Mouse (Mus musculus) ovary, postnatal 14 days (tissue): ENCODE results near the gene Rexo4.
A peak's percentile ranks its signal among the peaks of the same experiment; 100 is the strongest.

ENCODE experiments used
- DNase-seq: peaks from one replicate; pipeline ENCODE4 v3.0.0; 2022; ENCODE audit warnings: low spot score

Rexo4 gene

DNA sequence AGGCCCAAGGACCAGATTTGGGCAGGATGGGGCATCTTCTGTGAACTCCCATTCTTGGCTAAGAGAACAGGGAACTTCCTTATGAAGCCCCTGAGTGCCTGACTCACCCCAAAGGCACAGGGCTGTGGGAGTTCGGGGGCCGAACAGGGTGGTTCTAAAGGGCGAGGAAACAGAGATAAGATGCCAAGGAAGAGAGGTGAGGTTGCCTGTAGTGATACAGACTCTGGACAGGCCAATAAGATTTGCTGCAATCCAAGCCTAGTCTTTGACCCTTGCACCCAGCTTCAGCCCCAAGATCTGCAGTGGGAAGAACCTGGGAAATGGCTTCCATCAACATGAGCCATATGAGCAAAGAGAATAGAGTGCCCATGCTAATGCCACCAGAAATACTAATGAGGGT is 20.9 kb downstream of the Rexo4 start:
- DNase-seq = no peak

DNA sequence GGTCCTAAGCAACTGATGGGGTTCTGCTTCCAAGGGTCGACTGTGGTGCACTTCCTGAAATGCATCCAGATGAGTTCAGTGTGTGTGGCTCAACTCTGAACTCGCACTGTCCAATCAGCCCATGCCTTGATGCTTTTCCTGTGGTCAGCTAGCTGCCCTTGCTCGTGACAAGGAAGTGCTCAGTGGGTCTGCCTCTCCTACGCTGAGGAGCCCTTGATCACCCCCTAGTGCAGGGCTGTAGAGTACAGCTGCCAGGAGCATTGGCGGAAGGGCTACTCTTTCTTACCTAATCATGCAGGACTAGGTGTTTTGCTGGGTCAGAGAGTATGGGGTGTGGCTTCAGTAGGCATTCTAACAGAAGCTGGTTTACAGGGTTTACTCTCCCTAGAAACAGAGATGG is 22.6 kb downstream of the Rexo4 start:
- DNase-seq = no peak

DNA sequence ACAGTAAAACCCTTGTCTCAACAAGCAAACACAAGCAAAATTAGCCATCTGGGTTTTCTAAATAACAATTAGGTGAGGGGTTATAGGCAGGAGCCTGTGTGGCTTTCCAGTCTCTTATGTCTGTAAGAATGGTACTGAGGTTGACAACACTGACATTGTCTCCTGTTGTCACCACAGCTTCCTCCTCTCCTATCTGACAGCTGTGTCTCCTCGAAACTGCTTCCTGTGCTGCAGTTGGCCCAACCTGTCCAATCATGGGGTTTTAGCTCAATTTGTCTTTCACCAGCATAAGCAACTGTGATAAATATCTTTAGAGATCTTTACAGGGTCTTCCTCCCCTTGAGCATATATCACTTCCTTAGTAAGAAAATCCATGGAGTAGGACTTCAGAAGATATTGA is 27.8 kb downstream of the Rexo4 start:
- DNase-seq = no peak

DNA sequence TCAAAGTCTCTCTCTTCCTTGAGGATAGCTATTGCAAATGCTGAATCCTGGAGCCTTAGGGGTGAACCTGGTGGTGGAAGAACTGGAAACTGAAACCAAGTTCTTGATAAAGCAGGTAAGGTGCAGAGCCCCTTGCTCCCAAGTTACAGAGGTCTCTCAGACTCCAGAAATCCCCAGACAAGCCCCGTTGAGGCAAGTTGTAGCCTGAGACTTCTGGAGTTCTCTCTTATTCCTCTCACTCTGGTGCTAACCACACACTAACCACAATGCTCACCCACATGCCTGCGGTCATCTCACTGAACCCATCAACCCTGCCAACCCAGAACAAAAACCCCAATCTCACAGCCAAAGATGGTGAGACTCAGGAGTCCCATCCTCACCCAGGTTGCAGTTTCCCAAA is 28.9 kb downstream of the Rexo4 start:
- no peak for DNase-seq

DNA sequence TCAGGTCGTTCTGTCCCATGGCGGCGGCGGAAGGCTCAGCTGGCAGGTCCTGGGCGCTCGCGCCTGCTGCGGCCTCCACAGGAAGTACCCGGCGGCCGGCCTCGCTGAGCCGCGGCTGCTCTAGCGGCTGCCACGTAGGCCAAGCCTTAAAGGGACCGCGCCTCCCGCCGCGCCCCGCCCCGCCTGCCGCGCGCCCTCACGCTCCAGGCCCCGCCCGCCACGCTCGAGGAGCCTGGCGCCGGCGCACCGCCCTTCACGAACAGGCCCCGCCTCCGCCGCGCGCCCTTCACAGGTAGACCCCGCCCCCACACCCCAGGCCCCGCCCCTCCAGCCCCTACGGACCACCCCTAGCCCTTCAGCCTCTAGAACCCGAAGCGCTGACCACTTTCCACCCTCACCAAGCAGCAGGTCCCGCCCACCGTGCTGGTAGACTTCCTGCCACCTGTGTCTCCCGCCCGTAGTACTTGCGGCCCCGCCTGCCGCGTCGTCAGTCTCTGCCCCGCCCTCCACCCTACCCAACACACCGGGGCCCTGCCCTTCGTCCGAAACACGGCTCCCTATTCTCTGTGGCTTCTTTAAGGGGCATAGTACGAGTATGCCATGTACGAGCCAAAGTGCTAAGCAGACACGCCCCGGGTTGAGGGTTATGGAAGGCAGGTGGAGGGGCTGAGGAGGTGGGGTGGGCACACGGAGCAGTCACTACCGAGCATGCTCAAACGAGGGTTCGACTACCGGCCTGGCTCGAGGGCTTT is 30.7 kb downstream of the Rexo4 start, which contains the start of the genes Surf4 and Stkld1:
TSS of gene Surf4 (minus strand) at position 625 of the 752 bp plus-strand sequence.
TSS of gene Stkld1 (plus strand) at position 744 of the 752 bp plus-strand sequence.
- peak; percentile 86 for DNase-seq

DNA sequence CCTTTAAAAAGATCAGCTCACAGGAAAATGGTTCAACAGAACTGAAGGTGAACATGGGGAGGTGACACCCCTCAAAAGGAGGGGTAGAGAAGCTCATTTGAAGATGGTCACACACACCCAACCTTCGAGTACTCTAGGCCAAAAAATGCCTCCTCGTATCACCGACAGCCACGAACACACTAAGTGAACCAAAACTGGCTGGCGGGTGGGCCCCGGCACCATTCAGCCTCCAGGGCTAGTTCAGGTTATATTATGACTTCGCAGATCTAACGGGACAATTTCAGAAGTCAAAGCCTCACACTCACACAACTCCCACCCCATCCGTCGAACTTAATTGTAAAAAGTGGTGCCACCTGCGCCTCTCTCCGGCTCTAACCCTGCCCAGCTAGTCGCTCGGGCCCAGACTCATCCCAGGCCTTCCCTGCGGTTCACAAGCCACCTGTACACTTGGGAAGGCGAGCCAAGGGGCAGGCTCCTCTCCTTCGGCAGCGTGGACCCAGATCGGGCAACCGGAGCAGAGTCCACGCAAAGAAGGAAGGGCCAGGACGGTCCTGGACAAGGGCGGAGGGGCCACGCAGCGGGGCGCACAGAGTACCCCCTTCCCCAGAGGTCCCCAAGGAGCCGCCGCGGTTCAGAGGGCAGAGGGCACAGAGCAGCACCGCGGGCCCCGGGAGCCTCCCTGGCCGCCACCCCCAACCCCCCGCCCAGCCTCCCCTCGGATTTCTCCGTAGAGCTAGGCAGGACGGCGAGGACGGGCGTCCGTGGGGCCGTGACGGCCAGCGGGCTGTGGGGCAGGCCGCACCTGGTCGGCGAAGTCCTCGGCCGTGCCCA is 31.5 kb downstream of the Rexo4 start:
- no peak for DNase-seq

DNA sequence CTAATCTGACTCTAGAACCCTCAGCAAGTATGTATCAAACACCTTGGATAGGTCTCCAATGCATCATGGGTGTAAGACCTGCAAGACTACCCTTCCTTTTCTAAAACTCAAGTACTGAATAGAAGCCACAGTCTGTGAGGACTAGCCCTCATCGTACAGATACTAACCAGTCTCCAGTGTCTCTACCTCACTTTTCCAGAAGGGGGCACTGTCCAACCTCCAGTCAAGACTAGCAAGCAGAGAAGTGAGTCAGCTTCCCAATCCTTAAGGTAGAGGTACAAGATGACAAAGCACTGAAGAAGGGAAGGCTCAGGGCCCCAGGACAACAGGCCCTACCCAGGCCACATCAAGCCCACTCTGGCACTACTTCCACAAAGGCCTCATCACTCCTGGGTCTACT is 33.8 kb downstream of the Rexo4 start:
- no peak for DNase-seq

DNA sequence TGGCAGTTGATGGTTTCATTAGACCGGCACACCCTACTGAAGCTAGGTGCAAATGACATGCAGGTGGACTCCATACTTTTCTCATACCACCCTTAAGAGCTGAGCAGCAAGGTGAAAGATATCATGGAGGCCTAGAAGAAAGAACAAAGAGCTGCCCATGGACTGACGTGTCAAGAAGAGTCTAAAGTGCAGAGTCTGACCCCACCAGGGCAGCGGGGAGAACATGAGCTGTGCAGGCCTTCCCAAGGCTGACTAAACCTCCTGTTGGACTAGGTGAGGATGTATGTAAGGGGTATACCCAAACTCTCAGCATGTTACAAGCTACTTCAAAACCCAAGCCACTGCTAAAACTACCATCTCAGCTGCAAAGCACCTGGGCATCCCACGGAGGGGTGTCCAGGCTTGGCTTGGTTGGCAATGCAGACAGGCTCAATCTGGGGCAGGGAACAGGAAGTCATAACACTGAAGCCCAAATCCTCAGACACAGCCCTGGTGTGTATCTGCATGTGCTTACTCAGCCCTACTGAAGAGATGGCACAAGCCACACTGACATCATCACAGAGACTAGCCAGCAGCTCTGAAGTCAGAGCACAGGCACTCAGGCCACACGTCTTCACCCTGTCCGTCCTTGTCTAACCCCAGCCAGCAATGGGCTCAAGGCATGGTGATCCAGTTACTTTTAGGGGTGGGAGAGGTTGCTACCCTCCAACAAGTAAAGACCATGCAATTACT is 36.3 kb downstream of the Rexo4 start:
- DNase-seq = no peak

DNA sequence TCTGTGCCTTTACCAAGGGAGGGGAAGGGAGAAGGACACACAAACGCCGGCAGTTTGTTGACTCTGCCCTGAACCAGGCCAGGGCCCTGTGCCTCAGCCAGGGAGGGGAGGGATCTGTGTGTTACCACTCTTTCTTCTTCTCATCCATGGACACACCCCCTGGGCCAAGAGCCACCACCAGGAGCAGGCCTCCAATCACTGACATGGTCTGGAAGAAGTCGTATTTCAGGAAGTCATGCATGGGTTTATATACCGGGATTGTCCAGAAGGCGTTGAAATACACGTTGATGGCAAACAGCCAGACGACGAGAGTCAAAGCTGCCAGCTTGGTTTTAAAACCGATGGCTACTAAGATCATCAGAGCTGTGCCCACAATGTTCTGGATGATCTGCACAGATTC is 42.4 kb downstream of the Rexo4 start:
- DNase-seq = no peak

DNA sequence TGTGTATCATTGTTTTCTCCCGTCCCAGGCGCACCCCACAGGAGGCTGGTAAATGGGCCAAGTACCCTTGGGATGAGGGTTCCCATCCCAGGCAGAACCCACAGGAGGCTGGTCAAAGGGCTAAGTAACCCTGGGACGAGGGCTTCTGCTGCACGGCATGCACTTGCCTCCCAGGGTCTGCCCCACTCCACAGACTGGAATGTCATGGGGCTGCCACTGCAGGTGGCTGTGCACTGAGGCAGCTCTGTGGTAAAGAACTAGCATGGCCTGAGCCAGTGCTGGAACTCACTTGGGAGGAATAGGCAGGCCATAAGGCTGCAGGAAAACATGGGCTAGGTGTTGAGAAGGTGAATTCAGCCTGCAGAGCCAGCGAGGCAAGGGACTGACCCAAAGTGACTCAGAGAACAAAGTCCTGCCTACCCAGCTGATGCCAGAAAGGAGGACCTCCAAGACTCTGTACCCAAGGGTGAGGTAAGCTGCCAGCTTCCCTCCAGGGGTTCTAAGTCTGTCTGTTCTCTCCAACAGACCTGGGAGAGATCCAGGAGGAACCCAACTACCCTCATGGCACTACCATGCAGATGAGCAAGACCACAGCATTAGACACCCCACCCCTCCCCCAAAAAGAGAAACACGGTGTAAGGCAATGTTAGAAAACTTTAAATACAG is 43.9 kb downstream of the Rexo4 start:
- DNase-seq = no peak

DNA sequence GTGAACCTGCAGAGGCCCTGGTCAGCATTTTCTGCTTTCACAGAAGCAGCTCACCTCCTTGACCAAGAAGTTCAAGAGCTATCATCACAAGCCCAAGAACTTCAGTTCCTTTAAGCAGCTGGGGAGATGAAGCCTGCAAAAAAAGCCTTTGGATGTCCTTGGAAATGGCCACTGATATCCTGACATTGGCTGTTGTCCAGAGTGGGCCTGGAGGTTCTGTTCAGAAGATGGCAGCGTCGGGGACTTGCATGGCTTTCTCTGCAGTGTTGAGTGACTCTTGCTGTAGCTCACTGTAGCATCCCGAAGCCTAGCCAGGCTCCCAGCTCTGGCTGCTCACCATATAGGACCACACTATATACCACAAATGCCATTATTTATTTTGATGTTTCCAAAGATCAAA is 44.5 kb downstream of the Rexo4 start:
- DNase-seq = no peak

DNA sequence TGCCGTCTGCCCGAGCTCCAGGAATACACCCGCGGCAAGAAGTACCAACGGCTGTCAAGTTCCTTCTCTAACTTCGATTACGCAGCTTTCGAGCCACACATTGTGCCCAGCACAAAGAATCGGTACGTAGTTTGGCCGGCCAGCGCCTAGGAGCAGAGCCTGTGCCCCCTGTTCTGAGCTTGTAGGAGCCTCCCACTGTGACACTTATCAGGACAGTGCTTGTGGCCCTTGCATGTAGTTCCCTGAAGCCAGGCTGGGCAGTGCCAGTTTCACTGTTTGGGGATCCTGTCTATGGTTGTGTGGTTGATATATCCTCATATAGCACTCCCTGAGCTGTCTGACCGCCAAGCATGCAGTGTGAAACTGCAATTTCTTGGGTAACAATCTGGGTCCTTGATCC is 47.4 kb downstream of the Rexo4 start:
- DNase-seq = no peak

DNA sequence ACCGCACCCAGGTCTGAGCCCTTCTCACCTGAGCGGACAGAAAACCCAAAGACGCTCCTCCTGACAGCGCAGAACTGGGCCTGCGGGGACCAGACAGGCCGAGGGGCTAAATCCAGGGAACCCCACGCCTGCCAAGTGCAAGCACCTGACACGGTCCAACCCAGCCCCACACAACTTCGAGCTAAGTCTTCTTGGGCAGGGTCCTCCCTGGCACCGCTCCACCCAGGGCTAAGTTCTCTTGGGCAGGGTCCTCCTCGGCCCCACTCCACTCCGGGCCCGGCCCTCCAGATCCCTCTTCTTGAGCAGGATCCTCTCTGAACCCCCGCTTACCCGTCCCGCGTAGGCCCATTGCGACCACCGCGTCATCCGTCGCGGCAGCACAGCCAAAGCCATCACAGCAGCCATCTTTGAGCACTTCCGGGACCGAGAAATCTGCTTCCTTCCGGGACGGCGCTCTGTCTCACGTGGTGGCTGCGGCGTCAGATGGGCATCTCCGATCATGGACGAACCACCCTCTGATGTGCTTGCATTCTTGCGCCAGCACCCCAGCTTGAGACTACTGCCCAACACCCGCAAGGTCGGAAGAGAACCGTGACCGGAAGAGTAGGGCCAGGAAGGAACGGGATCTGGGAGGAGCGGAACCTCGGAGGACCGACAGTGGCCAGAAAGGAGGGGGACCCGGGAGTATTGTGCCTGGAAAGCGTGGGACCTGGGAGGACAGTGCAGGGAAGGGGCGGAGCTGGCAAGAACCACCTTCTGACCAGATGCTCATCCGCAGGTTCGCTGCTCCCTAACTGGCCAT is 48.1 kb downstream of the Rexo4 start, which contains the start of the genes Surf2 and Surf1:
TSS of gene Surf2 (plus strand) at position 441 of the 802 bp plus-strand sequence.
TSS of gene Surf1 (minus strand) at position 604 of the 802 bp plus-strand sequence.
- DNase-seq = peak; percentile 68

DNA sequence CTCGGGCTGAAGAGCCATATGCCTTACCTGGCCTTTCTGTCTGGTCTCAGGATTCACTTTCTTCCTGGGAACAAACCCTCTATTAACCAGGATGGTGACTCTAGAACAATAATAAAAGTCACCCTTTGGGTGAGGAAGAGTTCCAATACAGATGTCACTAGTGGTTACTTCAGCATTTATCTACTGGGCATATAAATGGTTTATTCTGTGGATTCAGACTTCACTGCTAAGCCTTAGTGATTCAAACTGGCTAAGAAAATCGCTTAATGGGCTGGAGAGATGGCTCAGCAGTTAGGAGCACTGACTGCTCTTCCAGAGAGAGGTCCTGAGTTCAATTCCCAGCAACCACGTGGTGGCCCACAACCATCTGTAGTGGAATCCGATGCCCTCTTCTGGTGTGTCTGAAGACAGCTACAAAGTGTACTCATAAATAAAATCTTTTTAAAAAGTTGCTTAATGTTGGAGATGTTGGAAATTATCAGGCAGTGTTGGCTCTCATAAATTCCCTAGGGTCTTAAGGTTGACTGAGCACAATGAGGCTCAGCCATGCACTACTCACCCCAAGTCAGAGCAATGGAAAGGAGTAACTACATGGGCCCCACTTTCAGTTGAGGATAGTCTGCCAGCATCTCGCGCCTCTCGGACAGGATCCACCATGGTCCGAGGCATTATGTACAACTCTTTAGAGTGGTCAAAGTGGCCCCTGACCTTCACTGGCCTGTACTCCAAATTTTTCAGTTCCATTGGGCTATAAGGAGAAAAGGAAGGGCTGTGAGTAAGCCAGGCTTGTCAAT is 49.8 kb downstream of the Rexo4 start:
- DNase-seq = no peak

DNA sequence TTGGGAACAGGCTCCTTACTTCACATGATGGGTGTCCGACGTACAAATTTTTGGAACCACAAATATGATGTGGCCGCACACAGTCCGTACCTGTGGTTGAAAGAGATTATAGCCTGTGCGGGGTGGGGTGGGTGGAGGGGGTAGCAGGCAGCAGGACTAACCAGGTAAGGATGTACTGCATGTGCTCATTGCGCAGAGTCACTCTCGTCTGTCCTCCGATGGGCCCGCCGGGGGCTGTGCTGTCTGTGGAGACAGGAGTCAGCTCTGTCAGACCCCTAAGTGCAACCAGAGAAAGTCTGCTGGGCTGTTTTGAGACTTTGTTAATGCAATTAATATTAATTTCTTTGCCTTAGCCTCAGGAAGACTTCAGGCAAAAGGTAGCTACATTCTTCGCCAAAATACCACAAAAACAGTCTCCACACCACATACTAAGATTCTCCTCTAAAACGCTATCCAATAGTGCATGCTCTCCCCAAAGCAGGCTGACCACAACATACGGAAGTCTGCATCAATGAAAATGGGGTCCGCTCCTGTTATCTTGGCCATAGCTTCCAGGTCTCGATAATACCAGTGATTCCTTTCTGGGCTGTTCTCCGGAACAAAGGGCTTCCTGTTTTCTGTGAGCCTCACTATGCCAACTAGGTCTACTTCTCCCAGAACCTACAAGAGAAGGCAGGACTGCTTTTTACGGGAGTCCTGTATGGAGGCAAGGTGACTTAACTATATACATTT is 50.6 kb downstream of the Rexo4 start:
- DNase-seq = no peak

DNA sequence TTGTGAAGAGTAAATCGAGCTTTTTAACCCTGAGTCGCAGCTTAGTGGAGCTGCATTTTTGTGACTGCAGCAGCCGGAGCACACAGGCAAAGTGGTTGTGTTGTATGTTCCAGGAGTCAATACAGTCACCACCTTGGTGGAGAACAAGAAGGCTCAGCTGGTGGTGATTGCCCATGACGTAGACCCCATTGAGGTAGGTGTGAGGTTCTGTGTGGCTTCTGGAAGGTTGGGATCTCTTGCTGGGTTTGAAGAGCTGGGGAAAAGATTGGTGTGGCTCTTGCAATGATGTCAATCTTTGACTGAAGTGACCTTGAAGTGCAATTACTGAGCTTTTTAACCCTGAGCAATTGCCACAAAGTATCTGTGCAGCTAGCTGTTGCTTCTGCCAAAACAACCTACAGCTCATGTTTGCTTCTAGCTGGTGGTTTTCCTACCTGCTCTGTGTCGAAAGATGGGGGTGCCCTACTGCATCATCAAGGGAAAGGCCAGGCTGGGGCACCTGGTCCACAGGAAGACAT is 51.9 kb downstream of the Rexo4 start:
- DNase-seq = no peak

DNA sequence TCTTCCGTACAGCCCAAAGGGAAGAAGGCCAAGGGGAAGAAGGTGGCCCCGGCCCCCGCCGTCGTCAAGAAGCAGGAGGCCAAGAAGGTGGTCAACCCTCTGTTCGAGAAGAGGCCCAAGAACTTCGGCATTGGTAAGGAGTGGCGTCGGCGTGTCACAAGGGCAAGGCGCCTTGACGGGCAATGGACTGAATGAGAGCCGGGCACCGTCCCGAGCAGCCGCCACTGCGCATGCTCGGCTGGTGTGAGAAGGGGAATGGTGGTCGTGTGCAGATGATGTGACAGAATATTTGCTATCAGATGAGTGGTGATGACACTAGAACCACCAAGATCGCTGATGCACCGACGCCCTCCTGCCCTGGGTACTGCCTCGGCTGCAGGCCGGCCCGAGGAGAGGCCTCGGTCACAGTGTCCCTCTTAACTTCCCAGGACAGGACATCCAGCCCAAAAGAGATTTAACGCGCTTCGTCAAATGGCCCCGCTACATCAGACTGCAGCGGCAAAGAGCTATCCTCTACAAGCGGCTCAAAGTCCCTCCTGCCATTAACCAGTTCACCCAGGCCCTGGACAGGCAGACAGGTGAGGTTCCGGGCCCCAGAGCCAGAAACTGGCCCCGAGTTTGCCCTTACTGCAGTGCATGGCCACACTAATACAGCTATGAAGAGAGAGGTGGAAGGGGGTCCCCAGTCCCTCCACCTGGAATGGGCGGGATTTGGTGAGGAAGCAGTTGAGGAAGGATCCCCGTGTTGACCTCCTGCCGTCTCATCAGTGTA is 53.0 kb downstream of the Rexo4 start:
- DNase-seq = peak; percentile 53
